In genomic region chr1:184066460-184067287, GRCm38 (mm10) we compare ENCODE assay signal across 9 mouse cellular contexts. TPM values are rescaled to one million over a fixed set of nuclear protein-coding genes. Genes with fewer than 3 reads are reported as not detected.
DNase-seq lines count a peak whose midpoint lies in the region; ATAC-seq lines count a peak whose summit lies in the region.
"Had no signal": no experiment of that assay in that cellular context is flagged by ENCODE, and none has a peak within 500 bp of the region (broad histone marks: within the 10 kb centered on the region; RNA-seq: fewer than 3 reads in every experiment).

No protein-coding gene starts in this region.

- no peak for DNase-seq in forebrain, embryonic 14.5 days (ENCODE audit: low spot score)
- DNase-seq in midbrain, embryonic 10.5 days (ENCODE audit: low spot score): no peak
- no peak for DNase-seq in cerebellum, adult 11-12 months
- DNase-seq in adrenal gland, postnatal 36 days: no peak
- no peak for DNase-seq in kidney, postnatal 36 days
- DNase-seq: kidney, postnatal 14 days had no signal

- H3K27ac ChIP-seq in neural tube, embryonic 12.5 days: peak overlapping the region; percentile 42; the same call in 1 of the 2 replicates
- no peak overlapping the region for H3K27ac ChIP-seq in neural tube, embryonic 15.5 days (replicated peaks)
- H3K27ac ChIP-seq in forebrain, embryonic 14.5 days (ENCODE audit: low read depth, low read length): peak overlapping the region; percentile 86
- peak overlapping the region; percentile 83 for H3K27ac ChIP-seq in midbrain, embryonic 10.5 days (replicated peaks)
- H3K27ac ChIP-seq: limb, embryonic 13.5 days had no signal

- peak; percentile 65 for ATAC-seq in neural tube, embryonic 12.5 days (ENCODE audit: low FRiP score, low read depth)
- ATAC-seq in neural tube, embryonic 15.5 days (ENCODE audit: low FRiP score): no peak
- ATAC-seq in forebrain, embryonic 14.5 days: peak; percentile 76

- peak overlapping the region; percentile 20; the same call in 1 of the 2 replicates for H3K4me2 ChIP-seq in neural tube, embryonic 12.5 days (replicated peaks)
- no peak overlapping the region for H3K4me2 ChIP-seq in neural tube, embryonic 15.5 days
- H3K4me2 ChIP-seq in forebrain, embryonic 14.5 days (ENCODE audit: low read length): peak overlapping the region; percentile 30; the same call in 1 of the 2 replicates
- H3K4me2 ChIP-seq: limb, embryonic 13.5 days had no signal

- H3K4me1 ChIP-seq in neural tube, embryonic 12.5 days: peaks cover 17% of the 10 kb centered on the region; the same call in 1 of the 2 replicates
- H3K4me1 ChIP-seq in neural tube, embryonic 15.5 days: peaks cover 7% of the 10 kb centered on the region; the same call in 1 of the 2 replicates
- H3K4me1 ChIP-seq in forebrain, embryonic 14.5 days (ENCODE audit: control insufficient read depth, insufficient read depth, low read length): peaks cover 20% of the 10 kb centered on the region
- H3K4me1 ChIP-seq in midbrain, embryonic 10.5 days: peaks cover 17% of the 10 kb centered on the region
- H3K4me1 ChIP-seq: limb, embryonic 13.5 days had no signal

- no peak overlapping the region for H3K9ac ChIP-seq in neural tube, embryonic 12.5 days
- no peak overlapping the region for H3K9ac ChIP-seq in neural tube, embryonic 15.5 days (replicated peaks)
- no peak overlapping the region for H3K9ac ChIP-seq in forebrain, embryonic 14.5 days (ENCODE audit: low read length)
- H3K9ac ChIP-seq: limb, embryonic 13.5 days had no signal

- H3K27me3 ChIP-seq in neural tube, embryonic 12.5 days (replicated peaks): no peaks in the 10 kb centered on the region
- H3K27me3 ChIP-seq in neural tube, embryonic 15.5 days (replicated peaks): no peaks in the 10 kb centered on the region
- no peaks in the 10 kb centered on the region for H3K27me3 ChIP-seq in forebrain, embryonic 14.5 days (replicated peaks; ENCODE audit: control insufficient read depth, insufficient read depth, low read length)
- no peaks in the 10 kb centered on the region for H3K27me3 ChIP-seq in midbrain, embryonic 10.5 days (ENCODE audit: low read depth, poor library complexity, severe bottlenecking)
- H3K27me3 ChIP-seq: limb, embryonic 13.5 days had no signal

- no peaks in the 10 kb centered on the region for H3K9me3 ChIP-seq in neural tube, embryonic 12.5 days
- no peaks in the 10 kb centered on the region for H3K9me3 ChIP-seq in neural tube, embryonic 15.5 days (replicated peaks)
- H3K9me3 ChIP-seq in forebrain, embryonic 14.5 days (replicated peaks; ENCODE audit: control insufficient read depth, low read length): no peaks in the 10 kb centered on the region
- no peaks in the 10 kb centered on the region for H3K9me3 ChIP-seq in midbrain, embryonic 10.5 days (replicated peaks)
- H3K9me3 ChIP-seq: limb, embryonic 13.5 days had no signal

- H3K4me3 ChIP-seq in neural tube, embryonic 12.5 days: no peak overlapping the region
- no peak overlapping the region for H3K4me3 ChIP-seq in neural tube, embryonic 15.5 days (replicated peaks)
- no peak overlapping the region for H3K4me3 ChIP-seq in forebrain, embryonic 14.5 days (ENCODE audit: low read depth, low read length)
- H3K4me3 ChIP-seq in midbrain, embryonic 10.5 days: no peak overlapping the region
- H3K4me3 ChIP-seq: limb, embryonic 13.5 days had no signal

- peaks cover 17% of the 10 kb centered on the region for H3K36me3 ChIP-seq in neural tube, embryonic 12.5 days
- H3K36me3 ChIP-seq in neural tube, embryonic 15.5 days: peaks cover 10% of the 10 kb centered on the region; the same call in 1 of the 2 replicates
- H3K36me3 ChIP-seq in forebrain, embryonic 14.5 days (ENCODE audit: control insufficient read depth, insufficient read depth, low read length): peaks cover 17% of the 10 kb centered on the region; the same call in 1 of the 2 replicates
- H3K36me3 ChIP-seq in midbrain, embryonic 10.5 days: peaks cover 29% of the 10 kb centered on the region

- 61% methylated on average over 11 of the region's 11 CpGs for WGBS in neural tube, embryonic 12.5 days
- WGBS in neural tube, embryonic 15.5 days: 53% methylated on average over 11 of the region's 11 CpGs
- WGBS in forebrain, embryonic 14.5 days: 23% methylated on average over 11 of the region's 11 CpGs
- WGBS in midbrain, embryonic 10.5 days: 69% methylated on average over 11 of the region's 11 CpGs

RNA-seq across cellular contexts. Expression of gene 1700056E22Rik, which starts 32.6 kb away (rescaled TPM):
- 1.5 and 2.1 TPM in 2 replicates for polyA plus RNA-seq in neural tube, embryonic 12.5 days (2016; fragmentation: Nextera tagmentation; extraction: Ambion mirVana)
- polyA plus RNA-seq in neural tube, embryonic 15.5 days (2015; fragmentation: Nextera tagmentation; extraction: Ambion mirVana): 0.91 and 1.6 TPM in 2 replicates
- 0.38 and 0.72 TPM in 2 replicates for polyA plus RNA-seq in forebrain, embryonic 14.5 days (2014; fragmentation: Nextera tagmentation; extraction: Ambion mirVana)
- polyA plus RNA-seq in midbrain, embryonic 10.5 days (2016; fragmentation: Nextera tagmentation; extraction: Ambion mirVana): 2.0 and 2.1 TPM in 2 replicates
- total RNA-seq in adrenal gland, postnatal 36 days (2021): 1 to 10 TPM; 1.8 to 2.5 TPM

RNA-seq across cellular contexts. Expression of gene Dusp10, which starts 53.6 kb away (rescaled TPM):
- polyA plus RNA-seq in neural tube, embryonic 12.5 days (2016; fragmentation: Nextera tagmentation; extraction: Ambion mirVana): 6.6 and 6.8 TPM in 2 replicates
- polyA plus RNA-seq in neural tube, embryonic 15.5 days (2015; fragmentation: Nextera tagmentation; extraction: Ambion mirVana): 5.2 and 9.8 TPM in 2 replicates
- polyA plus RNA-seq in forebrain, embryonic 14.5 days (2014; fragmentation: Nextera tagmentation; extraction: Ambion mirVana): 6.2 and 7.2 TPM in 2 replicates
- 6.6 and 9.0 TPM in 2 replicates for polyA plus RNA-seq in midbrain, embryonic 10.5 days (2016; fragmentation: Nextera tagmentation; extraction: Ambion mirVana)
- 10 to 100 TPM in 1 of 2 experiments, 1 to 10 TPM in 1; 9.3 to 12.4 TPM for total RNA-seq in adrenal gland, postnatal 36 days (2021)
